Mouse (Mus musculus) kidney, postnatal 4 days (tissue): Measurements from ENCODE around the gene Eif4h.
A peak's percentile ranks its signal among the peaks of the same experiment; 100 is the strongest.

ENCODE experiments used
- DNase-seq, 2 experiments: peaks; one replicate each; pipeline ENCODE4 v3.0.0; 2021; ENCODE audit warnings: mixed read lengths in 2 of 2

Eif4h gene

DNA sequence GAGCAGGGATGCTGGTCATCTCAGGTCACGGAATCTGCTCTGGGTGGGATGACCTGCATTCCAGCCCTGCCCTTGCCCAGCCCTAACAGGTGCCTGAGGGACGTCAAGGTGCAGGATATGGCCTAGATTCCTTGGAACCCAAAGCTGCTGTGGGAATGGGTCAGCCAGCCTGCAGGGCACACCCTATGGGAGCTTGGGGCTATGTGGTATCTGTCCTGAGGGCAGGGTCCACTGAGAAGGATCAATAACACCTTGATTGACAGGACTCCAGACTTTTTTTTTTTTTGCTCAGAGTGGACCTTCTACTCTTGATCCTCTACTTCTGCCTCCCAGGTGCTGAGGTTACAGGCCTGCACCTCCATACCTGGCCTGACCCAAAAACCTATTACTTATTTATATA is 8.1 kb upstream of the Eif4h start:
- no peak for DNase-seq

- DNase-seq: no peak
Measured at GRCm38 (mm10) chr5:134646461-134646860, 7.2 kb upstream of the Eif4h start.

- no peak for DNase-seq
Measured at GRCm38 (mm10) chr5:134644643-134645118, 5.4 kb upstream of the Eif4h start.

- no peak for DNase-seq
Measured at GRCm38 (mm10) chr5:134644121-134644520, 4.8 kb upstream of the Eif4h start.

GRCm38 (mm10) chr5:134640371-134640770 is 1.1 kb upstream of the Eif4h start:
- no peak for DNase-seq

- no peak for DNase-seq
Measured at GRCm38 (mm10) chr5:134638461-134639268, 625 bp downstream of the Eif4h start.

DNA sequence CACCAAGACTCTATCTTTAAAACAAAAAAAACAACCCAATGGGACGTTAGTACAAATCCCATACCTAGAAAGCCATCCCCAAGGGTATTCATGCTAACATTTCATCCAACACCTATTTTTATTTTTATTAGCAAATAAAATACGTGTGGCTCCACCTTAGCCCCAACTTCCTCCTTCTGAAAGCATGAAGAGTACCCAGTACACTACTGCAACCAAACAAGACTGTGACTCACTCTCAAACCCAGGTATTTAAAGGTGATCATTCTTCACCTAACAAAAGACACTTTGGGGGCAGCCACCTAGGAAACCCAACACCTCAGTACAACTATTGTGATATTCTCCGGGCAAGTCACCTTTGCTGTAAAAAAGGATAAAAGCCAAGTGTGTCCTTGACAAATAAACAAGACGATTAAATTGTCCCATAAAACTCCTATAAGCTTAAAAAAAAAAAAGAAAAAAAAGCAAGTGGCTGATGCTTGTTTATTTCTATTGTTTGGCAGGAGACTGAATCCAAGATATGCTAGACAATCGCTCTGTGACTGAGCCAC is 1.4 kb downstream of the Eif4h start:
- DNase-seq: no peak

GRCm38 (mm10) chr5:134632841-134633240 is 6.4 kb downstream of the Eif4h start:
- DNase-seq: no peak

DNA sequence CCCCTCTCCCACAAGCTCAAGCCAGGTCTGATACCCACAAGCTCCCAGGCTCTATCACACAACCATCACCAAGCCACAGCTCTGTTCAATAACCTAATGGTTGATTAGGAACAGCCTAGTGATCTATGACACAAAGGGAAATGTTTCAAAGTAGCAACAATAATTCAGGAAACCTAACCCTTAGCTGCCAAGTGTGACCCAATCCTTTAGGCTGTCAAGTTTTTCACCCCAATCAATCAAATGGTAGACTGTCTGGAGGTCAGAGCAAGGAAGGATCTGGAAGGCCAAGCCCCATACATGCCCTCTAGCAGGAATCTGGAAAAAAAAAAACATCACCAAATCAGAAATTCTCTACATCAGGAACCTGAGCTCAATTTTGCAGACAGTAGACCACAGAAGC is 8.5 kb downstream of the Eif4h start:
- DNase-seq: no peak

- DNase-seq: no peak
Measured at GRCm38 (mm10) chr5:134629508-134629907, 9.8 kb downstream of the Eif4h start.

- no peak for DNase-seq
Measured at GRCm38 (mm10) chr5:134622069-134622468, 17.2 kb downstream of the Eif4h start.

- no peak for DNase-seq
Measured at GRCm38 (mm10) chr5:134621099-134621640, 18.1 kb downstream of the Eif4h start.

DNA sequence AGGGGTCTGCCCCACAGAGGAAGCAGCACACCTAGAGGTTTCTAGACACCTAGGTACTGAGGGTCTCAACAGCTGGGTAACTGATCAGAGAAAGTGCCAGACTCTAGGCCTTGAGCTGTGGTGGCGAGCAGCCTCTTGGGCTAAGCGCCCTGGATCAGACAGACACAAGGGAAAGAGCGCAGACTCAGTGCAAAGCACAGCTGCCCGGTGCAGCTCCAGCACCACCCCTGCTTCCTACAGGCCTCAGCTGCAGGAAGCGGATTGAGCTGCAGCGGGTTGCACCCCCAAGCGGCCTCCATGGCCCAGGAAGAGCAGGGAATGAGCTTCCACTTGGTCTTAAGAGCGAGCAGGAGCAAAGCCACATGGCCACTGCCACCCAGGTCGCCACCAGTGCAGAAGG is 18.8 kb downstream of the Eif4h start:
- no peak for DNase-seq

- DNase-seq: peak; percentile 80 to 82
Measured at GRCm38 (mm10) chr5:134617071-134617470, 22.2 kb downstream of the Eif4h start.

- no peak for DNase-seq
Measured at GRCm38 (mm10) chr5:134615780-134616179, 23.5 kb downstream of the Eif4h start.

GRCm38 (mm10) chr5:134615380-134615779 is 23.9 kb downstream of the Eif4h start:
- no peak for DNase-seq

- DNase-seq: no peak
Measured at GRCm38 (mm10) chr5:134614802-134615201, 24.5 kb downstream of the Eif4h start, which contains the start of gene Lat2. Gene Lat2, minus strand, starts transcription at chr5:134615025.

DNA sequence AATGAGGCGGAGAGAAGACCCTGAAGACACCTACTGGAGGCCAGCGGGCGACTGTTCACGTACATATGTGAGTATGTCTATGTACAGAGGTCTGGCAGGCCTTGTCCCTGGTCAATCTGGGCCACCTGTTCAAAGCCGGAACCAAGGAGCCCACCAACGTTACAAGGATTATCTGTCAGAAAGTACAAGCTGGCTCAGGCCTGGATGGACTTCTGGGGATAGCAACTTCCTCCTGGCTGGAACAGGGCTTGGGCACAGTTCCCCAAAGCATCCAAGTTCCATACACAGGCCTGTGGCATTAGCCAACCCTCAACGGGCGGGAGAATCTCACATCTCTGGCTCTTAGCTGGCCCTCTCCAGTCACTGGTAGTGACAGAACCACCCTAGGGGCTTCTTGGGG is 25.0 kb downstream of the Eif4h start:
- no peak for DNase-seq

DNA sequence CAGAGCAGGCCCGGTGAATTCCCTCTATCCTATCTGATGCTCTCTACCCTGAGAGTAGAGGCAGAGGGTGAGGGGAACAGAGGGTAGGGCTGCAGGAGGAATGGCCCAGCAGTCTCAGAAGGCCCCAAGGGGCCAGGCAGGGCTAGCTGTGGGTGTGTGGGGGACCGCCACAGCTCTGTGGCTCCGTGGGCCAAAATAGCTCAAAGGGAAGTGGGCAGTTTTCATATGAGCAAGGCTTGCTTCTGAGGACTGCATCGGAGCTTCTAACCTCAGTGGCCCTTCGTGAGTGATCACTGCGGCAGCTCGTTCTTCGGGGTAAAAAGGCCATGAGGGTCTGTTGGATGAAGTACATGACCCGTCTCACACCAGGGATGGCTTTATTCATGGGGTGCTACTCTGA is 25.6 kb downstream of the Eif4h start:
- DNase-seq: no peak

GRCm38 (mm10) chr5:134611810-134612521 is 27.3 kb downstream of the Eif4h start:
- DNase-seq: no peak

DNA sequence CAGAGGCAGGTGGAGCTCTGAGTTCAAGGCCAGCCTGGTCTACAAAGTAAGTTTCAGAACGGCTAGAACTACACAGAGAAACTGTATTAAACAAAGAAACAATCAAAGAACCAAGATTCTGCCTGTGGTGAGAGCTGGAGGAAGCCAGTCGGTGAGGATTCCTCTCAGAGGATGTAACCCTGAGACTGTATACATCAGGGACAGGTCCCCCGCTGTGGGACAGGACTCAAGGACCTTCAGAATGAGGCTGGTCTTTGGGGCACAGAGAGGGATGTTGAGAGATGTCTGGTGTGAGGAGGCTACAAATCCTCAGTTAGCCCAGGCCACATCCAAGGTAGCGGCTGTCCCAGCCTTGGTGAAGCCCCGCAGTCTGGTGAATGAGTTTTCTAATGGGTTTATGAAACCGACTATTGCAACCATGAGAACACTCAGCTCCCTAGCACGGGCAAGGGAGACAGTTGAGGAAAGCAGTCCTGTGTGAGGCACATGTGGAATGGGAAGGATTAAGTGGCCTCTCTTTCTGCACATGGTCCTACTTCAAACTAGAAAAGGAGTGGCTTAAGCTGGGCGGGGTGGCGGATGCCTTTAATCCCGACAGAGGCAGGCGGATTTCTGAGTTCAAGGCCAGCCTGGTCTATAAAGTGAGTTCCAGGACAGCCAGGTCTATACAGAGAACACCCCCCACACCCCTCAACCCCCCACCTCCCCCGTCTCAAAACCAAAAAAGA is 29.2 kb downstream of the Eif4h start:
- no peak for DNase-seq

DNA sequence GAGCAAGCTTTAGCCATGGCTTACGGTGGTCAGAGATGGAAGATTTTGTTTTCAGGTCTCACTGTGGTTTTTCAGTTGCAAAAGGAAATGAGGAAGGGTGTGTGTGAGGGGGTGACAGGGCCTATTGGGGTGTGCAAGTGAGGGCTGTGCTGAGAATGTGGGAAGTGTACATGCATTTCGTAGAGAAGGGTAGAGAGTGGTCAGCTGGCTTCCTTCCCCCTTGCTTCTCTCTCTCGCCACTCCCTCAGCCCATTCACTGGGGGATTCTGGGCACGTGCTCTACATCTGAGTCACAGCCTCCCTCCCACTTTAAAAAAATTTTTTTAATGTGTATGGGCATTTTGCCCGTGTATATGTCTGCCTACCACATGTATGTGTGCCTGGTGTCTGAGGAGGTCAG is 32.2 kb downstream of the Eif4h start:
- DNase-seq: no peak

DNA sequence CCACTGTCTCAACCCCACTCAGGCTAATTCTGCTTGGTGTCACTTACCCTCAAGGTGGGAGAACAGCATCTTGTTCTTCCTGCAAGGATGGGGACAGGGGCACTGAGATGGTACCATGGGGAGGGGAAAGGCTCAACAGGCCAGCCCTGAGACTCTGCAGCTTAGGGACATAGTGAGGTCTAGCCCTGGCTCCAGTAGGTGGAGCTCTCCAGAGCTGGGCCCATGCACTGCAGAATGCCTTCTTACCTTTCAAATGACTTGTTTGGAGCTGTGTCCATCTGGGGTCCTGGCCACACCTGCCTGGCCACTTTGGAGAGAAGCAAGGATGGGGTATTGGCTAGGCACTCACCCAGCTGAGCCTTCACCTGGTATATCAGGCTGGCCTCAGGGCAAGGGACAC is 33.0 kb downstream of the Eif4h start:
- no peak for DNase-seq
